Mouse (Mus musculus) activated CD4-positive, CD25-positive, alpha-beta regulatory T cell, adult 4 months (primary cell): ENCODE data around the gene Zdhhc20. TPM values are rescaled to one million over a fixed set of nuclear protein-coding genes. Genes with fewer than 3 reads are reported as not detected.
"Not testable (repeated sequence)": the region's sequence is repeated elsewhere in the genome, so short reads cannot be mapped to it uniquely, and the experiment has no call there.

ENCODE experiments used
- ATAC-seq: one replicate; pipeline ENCODE4 v1.8.0; 2017
- polyA plus RNA-seq, 2 experiments: library from polyadenylated mRNA; unstranded; fragments of 100-300 nt; shearing (Covaris generic); gene quantifications; one replicate each; pipeline ENCODE4 v1.2.1; 2017

The Zdhhc20 gene
- polyA plus RNA-seq, 2 experiments from 2014 or later, result 212 to 237 TPM

DNA sequence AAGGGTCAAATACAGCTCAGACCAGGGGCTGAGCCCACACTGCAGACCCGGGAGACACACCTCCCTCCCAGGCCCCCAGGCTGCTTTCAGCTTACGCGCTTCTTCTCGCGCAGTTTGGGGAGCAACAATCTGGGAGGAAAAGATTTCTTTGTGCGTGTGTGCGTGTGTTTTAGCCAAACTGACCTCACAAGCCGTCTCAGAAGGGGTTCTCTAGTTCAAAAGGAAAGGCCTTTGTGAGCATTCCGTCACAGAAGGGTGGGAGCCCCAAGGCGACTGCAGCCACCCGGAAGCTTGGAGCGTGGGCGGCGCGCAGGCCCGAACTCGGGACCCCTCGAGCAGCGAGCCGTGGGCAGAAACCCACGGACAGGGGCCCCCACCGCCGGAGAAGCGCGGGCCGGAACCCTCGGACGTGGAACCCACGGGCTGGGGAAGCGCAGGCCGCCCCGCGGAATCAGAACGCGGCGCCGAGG, 500 bp downstream of the Zdhhc20 start:
- peak; percentile 9 for ATAC-seq

DNA sequence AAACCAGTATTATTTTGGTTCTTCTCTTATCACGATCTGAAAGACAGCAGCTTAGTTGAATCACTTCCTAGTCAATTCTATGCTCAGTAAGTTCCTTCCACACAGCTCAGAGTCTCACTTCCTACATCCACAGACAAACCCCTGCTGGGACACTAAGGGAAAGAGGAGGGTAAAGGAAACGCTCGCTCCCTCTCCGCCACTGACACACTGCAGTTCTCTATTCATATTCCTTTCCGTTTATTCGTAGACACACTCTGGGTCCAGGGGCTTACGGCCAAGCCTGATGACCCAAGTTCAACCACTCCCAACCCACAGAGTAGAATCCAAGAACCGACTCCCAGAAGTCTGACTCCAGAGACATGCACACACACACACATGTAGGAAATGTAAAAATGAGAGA, 2.9 kb downstream of the Zdhhc20 start:
- no peak for ATAC-seq

DNA sequence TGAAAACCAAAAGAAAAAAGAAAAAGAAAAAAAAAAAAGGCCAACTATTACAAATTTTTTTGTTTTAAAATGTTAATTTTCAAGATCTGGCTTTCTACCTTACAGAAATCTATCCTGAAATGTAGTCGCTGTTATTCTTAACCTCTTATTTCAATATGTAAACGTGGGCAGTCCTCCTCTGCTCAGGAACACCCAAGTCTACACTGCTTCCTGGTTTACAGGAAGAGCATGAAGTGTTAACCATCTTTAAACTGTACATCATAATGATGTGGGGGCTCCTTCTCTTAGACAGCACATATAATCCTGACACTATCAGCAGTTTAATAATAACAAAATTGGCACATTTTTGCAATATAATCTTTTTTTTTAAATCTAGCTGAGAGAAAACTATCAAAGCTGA, 4.0 kb downstream of the Zdhhc20 start:
- ATAC-seq, result no peak

DNA sequence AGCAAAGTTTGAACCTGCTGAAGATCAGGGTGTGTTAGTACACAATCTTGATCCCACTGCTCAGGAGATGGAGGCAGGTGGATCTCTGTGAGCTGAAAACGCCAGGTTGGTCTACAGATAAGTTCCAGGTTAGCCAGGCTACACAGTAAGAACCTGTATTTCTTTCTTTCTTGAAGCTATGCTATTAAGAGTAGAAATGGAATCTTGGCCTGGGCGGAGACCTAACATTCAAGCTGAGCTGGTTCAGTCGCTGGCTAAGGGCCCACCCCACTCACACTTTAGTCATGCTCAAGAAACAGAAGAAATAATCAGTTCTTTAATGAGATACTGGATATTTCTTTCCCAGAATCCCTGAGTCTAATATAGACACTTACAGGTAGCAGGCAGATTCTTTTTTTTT, 6.7 kb downstream of the Zdhhc20 start:
- ATAC-seq, result no peak

DNA sequence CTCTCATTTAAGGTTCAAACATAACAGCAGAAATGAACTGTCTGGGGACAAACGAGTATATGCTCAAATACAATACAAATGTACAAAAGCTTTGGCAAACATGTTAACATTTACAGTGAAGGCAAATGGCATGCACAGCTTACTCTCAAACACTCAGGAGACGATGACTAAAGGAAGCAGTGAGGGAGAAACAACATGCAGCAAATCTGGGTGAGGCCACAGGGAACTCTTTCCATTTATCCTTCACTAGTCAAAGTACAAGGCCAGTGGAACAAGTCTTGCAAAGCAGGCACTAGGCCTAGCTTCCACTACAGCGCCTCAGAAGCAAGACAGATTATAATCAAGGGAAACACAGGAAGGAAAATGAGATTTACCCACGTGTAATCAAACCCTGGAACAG, 7.4 kb downstream of the Zdhhc20 start:
- ATAC-seq, result no peak

DNA sequence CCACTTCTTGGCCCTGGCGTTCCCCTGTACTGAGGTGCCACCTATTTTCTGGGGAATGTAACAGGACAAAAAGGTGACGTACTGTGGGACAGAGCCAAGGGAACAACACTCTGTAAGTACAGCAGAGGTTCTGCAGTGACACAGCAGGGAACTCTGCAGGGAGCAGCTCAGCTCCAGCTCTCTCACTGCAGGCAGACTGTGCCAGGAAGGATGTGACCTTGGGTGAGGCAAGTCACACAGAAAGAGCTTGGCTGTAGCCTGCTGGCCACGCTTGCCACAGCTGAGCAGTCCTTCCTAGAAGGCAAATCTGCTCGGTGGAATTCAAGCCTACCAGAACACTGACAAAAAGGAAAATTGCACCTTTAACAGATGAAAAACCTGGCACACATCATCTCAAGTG, 8.3 kb downstream of the Zdhhc20 start:
- no peak for ATAC-seq

DNA sequence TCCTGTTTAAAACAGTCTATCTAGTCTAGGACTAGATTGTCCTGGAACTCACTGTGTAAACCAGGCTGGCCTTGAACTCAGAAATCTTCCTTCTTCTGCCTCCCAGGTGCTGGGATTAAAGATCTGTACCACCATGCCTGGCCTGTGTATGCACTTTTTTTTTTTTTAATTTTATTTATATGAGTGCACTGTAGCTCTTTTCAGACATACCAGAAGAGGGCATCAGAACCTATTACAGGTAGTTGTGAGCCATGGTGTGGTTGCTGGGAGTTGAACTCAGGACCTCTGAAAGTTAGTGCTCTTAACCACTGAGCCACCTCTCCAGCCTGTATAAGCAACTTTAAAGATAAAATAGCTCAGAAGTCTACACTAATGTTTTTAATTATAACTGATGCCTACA, 9.0 kb downstream of the Zdhhc20 start:
- no peak for ATAC-seq

DNA sequence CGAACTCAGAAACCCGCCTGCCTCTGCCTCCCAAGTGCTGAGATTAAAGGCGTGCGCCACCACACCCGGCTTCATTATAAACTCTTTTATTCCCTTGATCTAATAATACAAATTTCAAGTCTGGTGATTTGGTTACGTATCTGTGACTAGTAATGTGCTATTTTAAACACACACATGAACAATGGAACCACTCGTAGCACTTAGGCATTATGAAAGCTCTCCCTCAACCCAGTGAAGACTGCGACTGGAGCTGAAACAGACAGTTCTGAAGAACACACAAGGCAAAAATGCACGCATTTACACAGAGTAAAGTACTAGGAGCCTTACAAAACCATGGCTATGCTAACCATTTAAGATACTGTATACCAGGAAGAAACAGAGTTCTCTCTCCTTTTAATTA, 12.2 kb downstream of the Zdhhc20 start:
- ATAC-seq, result no peak

DNA sequence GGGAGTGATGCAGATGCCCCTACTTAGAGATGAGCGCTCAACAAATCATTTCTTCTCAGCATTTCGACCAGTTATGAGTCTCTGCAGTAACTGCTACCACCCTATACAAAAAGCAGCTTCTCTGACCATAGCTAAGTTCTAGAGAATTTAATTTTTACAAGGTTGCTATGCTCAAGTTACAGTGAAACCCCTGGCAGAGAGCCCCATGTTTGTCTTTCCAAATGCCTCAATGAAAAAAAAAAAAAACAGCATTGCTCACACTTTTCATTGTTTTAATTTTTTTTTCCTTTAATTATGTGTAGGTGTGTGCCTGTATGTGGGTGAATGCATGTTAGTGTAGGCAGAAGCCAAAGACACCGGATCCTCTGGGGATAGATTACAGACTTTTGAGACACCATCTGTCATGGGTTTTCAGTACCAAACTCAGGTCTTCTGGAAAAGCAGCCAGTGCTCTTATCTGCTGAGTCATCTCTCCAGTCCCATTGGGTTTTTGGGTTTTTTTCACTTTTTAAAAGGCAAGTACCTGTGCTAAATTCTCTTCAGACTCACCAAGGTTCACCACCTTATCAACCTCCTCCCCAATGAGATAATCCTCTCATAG, 23.3 kb downstream of the Zdhhc20 start:
- no peak for ATAC-seq

DNA sequence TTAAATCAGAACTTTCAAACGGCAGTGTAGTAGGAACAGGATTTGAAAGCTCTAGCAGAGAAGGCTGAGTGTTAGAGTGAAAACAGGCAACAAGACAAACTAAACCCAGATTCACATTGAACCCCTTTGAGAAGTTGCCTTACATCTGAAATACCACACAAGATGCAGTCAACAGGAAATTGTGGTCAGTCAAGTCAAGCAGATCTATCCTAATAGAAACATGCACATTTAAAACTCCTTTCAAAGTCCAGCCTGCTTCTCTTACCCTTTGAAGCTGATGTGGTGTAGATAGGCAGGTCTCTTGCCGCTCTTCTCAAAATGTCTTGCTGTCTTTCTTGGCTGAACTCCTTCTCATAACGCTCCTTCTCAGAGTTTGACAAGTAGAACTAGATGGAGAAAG, 24.8 kb downstream of the Zdhhc20 start:
- peak; percentile 86 for ATAC-seq

DNA sequence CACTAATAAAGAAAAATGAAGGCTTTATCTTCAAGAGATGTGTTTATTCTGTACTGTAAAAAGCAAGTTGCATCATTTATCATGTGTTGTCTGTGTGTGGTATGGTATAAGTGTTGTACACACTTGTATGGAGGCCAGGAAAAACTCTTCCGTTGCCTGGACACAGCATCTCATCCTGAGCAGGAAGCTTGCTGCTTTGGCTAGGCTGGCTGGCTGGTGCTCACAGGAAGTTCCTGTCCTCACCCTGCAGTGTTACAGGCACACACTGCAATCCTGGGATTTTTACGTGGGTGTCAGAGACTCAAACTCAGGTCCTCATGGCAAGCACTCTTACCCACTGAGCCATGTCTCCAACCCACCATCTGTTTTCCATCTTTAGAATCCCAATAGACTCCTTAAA, 26.9 kb downstream of the Zdhhc20 start:
- ATAC-seq, result no peak

DNA sequence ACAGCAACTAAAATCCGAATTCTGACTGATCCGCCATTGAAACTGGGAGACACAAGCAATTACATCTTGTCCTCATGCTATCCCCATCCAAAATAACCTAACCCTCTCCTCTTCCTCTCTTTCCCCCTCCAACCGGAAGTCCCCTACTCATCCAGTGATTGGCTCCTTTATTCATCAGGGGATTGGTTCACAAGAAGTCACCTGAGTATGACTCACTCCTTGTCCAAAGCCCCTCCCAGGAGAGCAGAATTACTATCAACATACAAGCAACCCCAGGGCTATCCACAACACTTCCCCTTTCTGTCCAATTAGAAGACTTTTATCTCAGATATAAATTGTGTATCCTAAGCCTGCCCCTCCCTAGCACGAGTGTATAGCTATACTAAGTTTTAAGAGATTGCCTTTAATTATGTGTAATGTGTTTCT, 28.1 kb downstream of the Zdhhc20 start:
- ATAC-seq, result no peak

DNA sequence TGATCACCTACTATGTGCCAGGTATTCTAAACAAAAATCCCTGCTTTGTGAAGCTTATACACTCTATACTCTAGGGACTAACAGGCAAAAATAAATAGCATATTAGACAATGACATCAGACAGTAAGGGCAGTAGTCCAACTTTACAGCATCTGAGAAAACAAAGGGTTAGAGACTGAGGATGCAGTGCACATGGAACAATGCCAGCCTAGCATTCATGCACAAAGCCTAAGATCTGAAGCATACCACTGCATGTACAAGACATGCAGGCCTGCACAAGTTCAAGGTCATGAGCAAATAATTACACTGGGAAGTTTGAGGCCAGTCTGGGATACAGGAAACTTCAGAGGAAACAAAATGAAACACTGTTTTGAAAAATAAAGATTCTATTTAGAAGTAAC, 30.6 kb downstream of the Zdhhc20 start:
- ATAC-seq, result no peak

DNA sequence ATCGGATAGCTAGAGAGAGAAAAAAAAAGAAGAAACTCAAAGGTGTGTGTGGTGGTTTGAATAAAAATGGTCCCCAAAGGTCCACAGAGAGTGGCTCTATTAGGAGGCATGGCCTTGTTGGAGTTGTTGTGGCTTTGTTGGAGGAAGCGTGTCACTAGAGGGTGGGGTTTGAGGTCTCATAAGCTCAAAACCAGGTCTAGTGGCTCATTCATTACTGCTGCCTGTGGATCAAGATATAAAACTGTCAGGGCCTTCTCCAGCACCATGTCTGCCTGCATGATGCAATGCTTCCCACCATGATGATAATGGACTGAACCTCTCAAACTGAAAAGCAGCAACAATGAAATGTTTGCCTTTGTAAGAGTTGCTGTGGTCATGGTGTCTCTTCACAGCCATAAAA, 31.5 kb downstream of the Zdhhc20 start:
- ATAC-seq, result no peak

DNA sequence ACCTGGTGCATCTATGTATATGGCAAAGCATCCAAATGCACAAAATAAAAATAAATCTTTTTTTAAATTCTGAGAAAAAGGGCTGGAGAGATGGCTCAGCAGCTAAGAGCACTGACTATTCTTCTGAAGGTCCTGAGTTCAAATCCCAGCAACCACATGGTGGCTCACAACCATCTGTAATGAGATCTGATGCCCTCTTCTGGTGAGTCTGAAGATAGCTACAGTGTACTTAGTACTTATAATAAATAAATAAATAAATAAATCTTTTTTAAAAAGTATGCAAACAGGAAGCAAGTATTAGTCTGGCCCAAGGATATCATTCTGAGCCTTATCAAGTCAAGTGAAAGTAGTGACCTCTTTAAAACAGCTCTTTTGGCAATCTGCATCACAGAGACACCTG, 34.0 kb downstream of the Zdhhc20 start:
- not testable (repeated sequence) for ATAC-seq

DNA sequence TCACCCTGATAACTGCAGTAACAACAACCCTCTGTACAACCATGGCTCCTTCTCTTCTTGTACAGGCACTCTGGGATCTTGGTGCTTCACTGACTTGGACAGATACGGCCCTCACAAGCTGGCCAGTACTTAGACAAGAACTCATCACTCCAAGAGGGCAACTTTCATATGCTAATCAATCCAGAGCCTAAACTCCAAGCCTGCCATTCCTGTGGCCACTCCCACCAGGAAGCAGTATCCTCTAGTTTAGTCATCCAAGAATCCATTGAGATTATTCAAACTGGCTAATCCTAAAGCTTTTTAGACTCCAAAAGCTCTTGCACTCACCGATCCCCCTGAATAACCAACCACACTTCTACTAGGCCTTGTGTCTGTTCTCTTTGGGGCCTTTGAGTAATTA, 37.1 kb downstream of the Zdhhc20 start:
- no peak for ATAC-seq

DNA sequence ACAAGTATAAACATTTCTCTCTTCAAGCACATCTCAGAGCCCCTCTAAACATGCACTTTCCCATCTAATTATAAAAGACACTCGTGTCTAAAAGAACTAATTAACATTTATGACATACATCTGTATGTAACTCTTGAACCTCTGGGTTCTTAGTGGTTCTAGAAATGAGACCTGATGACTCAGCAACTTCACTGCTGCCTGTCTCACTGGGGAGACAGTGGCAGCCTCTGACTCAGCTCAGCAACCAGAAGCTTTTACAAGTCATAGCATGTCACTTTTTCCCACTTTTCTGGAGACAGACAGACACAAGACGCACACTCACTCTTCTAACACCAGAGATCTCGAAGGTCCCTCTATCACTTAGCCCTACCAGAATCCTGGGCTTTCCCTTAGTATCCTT, 39.7 kb downstream of the Zdhhc20 start:
- ATAC-seq, result no peak

DNA sequence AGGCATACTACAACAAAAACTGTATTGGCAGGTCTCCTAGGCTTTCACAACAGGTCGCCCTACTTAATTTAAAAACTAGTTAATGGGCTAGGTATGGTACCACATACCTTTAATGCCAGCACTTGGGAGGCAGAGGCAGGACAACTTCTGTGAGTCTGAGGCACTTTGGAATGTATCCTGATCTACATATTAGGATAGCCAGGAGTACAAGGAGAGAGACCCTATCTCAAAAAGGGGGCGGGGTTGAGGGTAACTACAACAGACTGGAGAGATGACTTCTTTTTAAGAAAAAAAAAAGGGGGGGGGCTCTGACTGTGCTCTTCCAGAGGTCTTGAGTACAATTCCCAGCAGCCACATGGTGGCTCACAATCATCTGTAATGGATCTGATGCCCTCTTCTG, 41.4 kb downstream of the Zdhhc20 start:
- no peak for ATAC-seq

DNA sequence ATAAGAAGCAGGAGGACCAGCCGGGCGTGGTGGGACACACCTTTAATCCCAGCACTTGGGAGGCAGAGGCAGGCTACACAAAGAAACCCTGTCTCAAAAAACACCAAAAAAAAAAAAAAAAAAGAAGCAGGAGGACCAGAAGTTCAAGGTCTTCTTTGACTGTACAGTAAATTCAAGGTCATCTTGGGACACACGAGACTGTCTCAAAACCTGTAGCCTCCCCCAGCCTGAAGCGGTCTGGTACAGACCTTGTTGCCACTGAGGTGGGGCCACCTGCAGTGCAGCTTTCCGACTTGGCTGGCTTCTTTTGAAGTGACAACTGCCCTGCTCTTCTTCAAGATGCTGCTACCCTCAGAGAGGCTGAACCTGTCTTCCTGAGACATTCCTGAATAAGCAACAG, 42.0 kb downstream of the Zdhhc20 start:
- ATAC-seq, result not testable (repeated sequence)

DNA sequence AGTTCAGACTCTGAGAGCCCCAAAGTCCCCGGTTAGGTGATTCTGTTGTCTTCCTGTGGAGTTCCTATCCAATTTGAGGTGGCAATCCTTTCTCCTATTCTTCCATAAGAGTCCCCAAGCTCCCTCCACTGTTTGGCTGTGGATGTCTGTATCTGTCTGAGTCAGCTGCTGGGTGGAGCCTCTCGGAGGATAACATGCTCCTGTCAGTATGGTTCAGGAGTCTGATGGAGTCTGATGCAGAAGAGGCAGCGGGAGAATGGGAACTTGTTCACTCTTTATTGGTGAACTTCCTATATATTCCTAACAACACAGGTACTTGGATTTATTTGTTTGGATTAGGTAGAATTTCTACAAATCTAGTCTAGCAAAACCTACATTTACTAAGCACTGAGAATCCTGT, 45.5 kb downstream of the Zdhhc20 start:
- ATAC-seq, result no peak

DNA sequence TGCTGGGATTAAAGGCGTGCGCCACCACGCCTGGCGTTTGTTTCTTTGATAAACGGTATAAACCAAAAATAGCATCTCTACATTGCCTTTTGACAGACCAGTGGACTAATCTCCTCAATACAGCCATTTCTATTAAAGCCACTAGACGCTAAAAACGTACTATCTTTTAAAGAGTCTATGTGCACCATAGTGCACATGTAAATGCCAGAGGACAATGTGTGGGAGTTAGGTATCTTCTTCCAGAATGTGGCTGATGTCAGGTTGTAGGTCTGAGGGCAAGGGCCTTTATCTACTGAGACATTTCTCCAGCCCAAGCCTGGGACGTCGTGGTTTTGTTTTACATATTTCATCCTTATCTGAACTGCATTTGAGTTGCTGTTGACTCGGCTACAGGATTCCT, 54.9 kb downstream of the Zdhhc20 start:
- no peak for ATAC-seq

DNA sequence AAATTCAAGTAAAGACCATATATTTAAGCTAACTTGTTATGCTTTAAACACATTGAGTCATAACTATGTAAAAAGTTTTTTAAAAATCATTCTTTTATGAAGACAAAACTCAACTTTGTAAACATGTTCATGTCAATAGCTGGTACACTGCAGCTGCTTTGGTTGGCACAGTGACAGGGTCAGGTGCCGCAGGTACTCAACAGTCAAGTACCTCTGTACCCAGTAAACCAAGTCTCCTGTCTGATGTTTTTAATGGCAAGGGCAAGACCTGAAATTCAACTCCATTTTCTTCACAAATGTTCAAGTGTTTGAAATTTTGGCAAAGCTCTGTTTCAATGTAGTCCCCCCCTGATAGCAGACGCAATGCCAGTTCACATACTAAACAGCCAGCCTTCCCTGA, 56.5 kb downstream of the Zdhhc20 start:
- ATAC-seq, result no peak

DNA sequence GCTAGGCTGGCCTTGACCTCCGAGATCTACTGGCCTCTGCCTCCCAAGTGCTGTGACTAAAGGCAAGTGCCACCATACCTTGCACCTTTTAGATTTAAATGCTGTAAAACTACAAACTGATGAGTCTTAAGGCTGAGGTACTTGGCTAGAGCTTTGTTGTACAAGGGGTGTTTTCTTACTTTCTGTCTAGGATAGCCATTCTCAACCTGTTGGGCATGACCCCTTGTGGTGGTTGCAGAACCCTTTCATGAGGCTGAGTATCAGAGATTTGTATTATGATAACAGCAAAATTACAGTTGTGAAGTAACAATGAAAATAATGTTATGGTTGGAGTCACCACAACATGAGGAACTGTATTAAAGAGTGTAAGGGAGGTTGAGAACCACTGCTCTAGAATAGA, 62.8 kb downstream of the Zdhhc20 start:
- ATAC-seq, result no peak

DNA sequence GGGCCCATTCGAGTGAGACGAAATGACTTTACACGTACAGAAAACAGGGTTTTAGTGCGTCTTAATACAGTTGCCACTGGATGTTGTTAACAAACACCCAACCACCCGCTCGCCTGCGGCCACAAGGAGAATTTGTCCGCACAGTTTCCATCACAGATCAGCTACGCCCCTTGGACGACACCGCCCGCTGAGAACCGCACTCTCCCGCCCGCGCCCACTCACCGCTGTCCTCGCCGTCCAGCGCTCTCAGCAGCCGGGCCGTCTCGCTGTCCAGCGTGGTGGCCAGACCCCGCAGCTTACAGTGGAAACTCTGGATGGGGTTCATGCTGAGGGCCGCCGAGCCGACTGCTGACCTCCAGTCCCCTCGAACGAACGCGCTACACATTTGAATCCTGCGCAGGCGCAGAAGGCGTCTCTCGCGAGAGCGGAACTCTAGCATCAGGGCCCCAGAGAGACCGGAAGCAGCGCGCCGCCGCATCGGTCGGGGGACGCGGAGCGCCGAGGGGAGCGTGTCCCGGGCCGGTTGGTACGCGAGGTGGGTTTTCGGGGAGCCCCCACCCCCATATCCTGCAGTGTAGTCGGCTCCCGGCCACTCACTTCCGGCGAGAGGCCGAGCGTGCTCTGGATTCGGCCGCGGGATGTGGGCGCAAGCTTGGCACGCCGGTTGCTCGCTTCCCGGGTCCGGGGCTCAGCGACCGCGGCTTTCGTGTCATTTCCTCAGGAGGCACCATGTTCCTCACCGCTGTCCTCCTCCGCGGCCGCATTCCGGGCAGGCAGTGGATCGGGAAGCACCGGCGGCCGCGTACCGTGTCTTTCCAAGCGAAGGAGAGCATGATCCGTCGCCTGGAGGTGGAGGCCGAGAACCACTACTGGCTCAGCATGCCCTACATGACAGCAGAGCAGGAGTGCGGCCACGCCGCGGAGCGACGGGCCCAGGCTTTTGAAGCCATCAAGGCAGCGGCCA, 64.0 kb downstream of the Zdhhc20 start, which contains the start of the genes Ska3 and Mrpl57:
Ska3 (minus strand) TSS at position 398 of the 964 bp plus-strand sequence.
Mrpl57 (plus strand) TSS at position 447 of the 964 bp plus-strand sequence.
- ATAC-seq, result peak; percentile 77
